Mouse (Mus musculus) left cerebral cortex, postnatal 36 days (tissue): Measurements from ENCODE around the gene Golga5. TPM values are rescaled to one million over a fixed set of nuclear protein-coding genes. Genes with fewer than 3 reads are reported as not detected.

ENCODE experiments used
- total RNA-seq, 2 experiments: library from RNA; stranded (reverse); gene quantifications; 2 replicates each; pipeline ENCODE4 v1.2.3; 2021

The Golga5 gene
- total RNA-seq, 2 experiments from 2014 or later, result 29.1 to 29.5 TPM

Other genes starting within 250 kb of the Golga5 start
- 1 to 10 TPM; 3.5 to 4.4 TPM for gene Rin3, start 186.1 kb upstream of the Golga5 start, total RNA-seq
- 100 to 1,000 TPM; 101 to 114 TPM for gene Lgmn, start 29.3 kb upstream of the Golga5 start, total RNA-seq
- 100 to 1,000 TPM; 168 to 185 TPM for gene Chga, start 85.8 kb downstream of the Golga5 start, total RNA-seq
- 10 to 100 TPM; 57.6 to 66.4 TPM for gene Itpk1, start 235.8 kb downstream of the Golga5 start, total RNA-seq